Mouse (Mus musculus) heart, adult 2 months (tissue): Measurements from ENCODE around the gene Alkbh5. TPM values are rescaled to one million over a fixed set of nuclear protein-coding genes. Genes with fewer than 3 reads are reported as not detected.
"Not testable (repeated sequence)": the region's sequence is repeated elsewhere in the genome, so short reads cannot be mapped to it uniquely, and the experiment has no call there.

Experiments
- DNase-seq, 2 experiments: peaks; one replicate each; pipeline ENCODE4 v3.0.0; 2021
- H3K27ac ChIP-seq: fragments of 200-600 bp; 2 replicates; pipeline ENCODE4 v1.8.1; 2022
- H3K27me3 ChIP-seq: fragments of 200-500 bp; 2 replicates; pipeline ENCODE4 v1.6.1; 2012; ENCODE audit warnings: mild to moderate bottlenecking, low read length, inconsistent platforms, mixed read lengths; ENCODE audit not compliant: control insufficient read depth, insufficient read depth
- H3K36me3 ChIP-seq: fragments of 200-500 bp; 2 replicates; pipeline ENCODE4 v1.6.1; 2012; ENCODE audit warnings: low read length, inconsistent platforms; ENCODE audit not compliant: control insufficient read depth, insufficient read depth
- H3K4me1 ChIP-seq: fragments of 200-500 bp; 2 replicates; pipeline ENCODE4 v1.6.1; 2011; ENCODE audit warnings: low read length; ENCODE audit not compliant: control insufficient read depth, insufficient read depth
- H3K4me3 ChIP-seq: fragments of 200-600 bp; 2 replicates; pipeline ENCODE4 v1.8.1; 2022
- H3K79me2 ChIP-seq: fragments of 200-500 bp; replicated peaks from 2 replicates; pipeline ENCODE4 v1.6.1; 2012; ENCODE audit warnings: mild to moderate bottlenecking, inconsistent platforms, low read length, moderate library complexity, mixed read lengths; ENCODE audit not compliant: control insufficient read depth, insufficient read depth
- H3K9ac ChIP-seq: fragments of 200-500 bp; 2 replicates; pipeline ENCODE4 v1.6.1; 2012; ENCODE audit warnings: low read depth, mild to moderate bottlenecking, control low read depth, inconsistent platforms, low read length, mixed read lengths
- CTCF ChIP-seq: fragments of 200-600 bp; IDR thresholded peaks from 2 replicates; pipeline ENCODE4 v1.8.1; 2022; ENCODE audit warnings: antibody characterized with exemption, mild to moderate bottlenecking, moderate library complexity
- EP300 ChIP-seq: fragments of 200-500 bp; IDR thresholded peaks from 2 replicates; pipeline ENCODE4 v1.6.1; 2011; ENCODE audit warnings: low read depth, low read length, control low read depth; ENCODE audit not compliant: insufficient read depth
- POLR2A ChIP-seq: fragments of 200-500 bp; IDR thresholded peaks from 2 replicates; pipeline ENCODE4 v1.6.1; 2011; ENCODE audit warnings: mild to moderate bottlenecking, low read depth, low read length, control low read depth; ENCODE audit not compliant: insufficient read depth
- WGBS: fragments of 180-500 bp; shearing (Covaris S2); methylation state at CpG from one replicate; pipeline ENCODE4 v1.1.7; 2018; 5-methylcytosine and 5-hydroxymethylcytosine counted together
- intact Hi-C: fragments of 180-260 bp; cut with DNase I; formaldehyde crosslinking; loops from one replicate; pipeline ENCODE4 v1.15.1; 2025
- polyA plus RNA-seq: library from polyadenylated mRNA; depleted of rRNA; stranded (reverse); fragments of >200 nt; gene quantifications from 2 replicates; pipeline ENCODE4 v1.2.3, GENCODE M21; 2012; rRNA removed
- total RNA-seq, 2 experiments: library from RNA; stranded (reverse); gene quantifications; 2 replicates each; pipeline ENCODE4 v1.2.3; 2021

The Alkbh5 gene
- total and polyA plus RNA-seq, 3 experiments, result 24.0 to 90.3 (median 80.1) TPM

GRCm38 (mm10) chr11:60548112-60548511 lies 11.9 kb downstream of the Alkbh5 start:
- Histone ChIP-seq H3K27me3 (no peaks in the 10 kb centered on the region), H3K27ac (peak overlapping the region; percentile 40), H3K9ac (no peak overlapping the region), H3K4me1 (peaks cover 7% of the 10 kb centered on the region), H3K4me3 (no peak overlapping the region), H3K36me3 (peaks cover 76% of the 10 kb centered on the region), H3K79me2 (peaks cover 9% of the 10 kb centered on the region; the same call in 1 of the 2 replicates)
- no peak for DNase-seq
- intact Hi-C loops, result no loop called here
- WGBS, result 33% methylated on average over 3 of the region's 3 CpGs
- TF ChIP-seq EP300 (no peak), CTCF (no peak), POLR2A (no peak)

GRCm38 (mm10) chr11:60553091-60553490 lies 16.9 kb downstream of the Alkbh5 start:
- Histone ChIP-seq H3K4me1 (peaks cover 2% of the 10 kb centered on the region), H3K27me3 (no peaks in the 10 kb centered on the region), H3K4me3 (no peak overlapping the region), H3K36me3 (peaks cover 32% of the 10 kb centered on the region), H3K27ac (no peak overlapping the region), H3K9ac (no peak overlapping the region), H3K79me2 (peaks cover 3% of the 10 kb centered on the region; the same call in 1 of the 2 replicates)
- TF ChIP-seq EP300 (no peak), POLR2A (no peak), CTCF (no peak)
- no peak for DNase-seq
- intact Hi-C loops, result no loop called here

DNA sequence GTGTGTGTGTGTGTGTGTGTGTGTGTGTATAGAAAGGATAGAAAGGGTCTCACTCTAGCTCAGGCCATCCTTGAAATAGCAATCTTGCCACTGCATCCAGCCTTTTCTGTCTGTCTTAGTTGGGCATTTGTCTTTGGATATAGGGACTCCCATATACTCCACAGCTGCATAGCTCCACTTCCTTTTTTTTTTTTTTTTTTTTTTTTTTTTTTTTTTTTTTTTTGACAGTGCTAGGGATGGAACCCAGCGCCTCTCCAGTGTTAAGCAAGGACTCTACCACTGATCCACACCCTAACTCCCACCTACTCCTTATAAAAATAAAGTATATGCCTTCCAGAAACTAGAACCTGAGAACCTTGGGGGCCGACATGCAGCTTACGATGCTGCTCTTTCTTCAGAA lies 21.5 kb downstream of the Alkbh5 start:
- H3K79me2 ChIP-seq, result no peaks in the 10 kb centered on the region
- TF ChIP-seq EP300, result no peak
- TF ChIP-seq CTCF, result no peak
- no peak for TF ChIP-seq POLR2A
- no peaks in the 10 kb centered on the region for H3K27me3 ChIP-seq
- no peak for DNase-seq
- intact Hi-C loops, result no loop called here
- no peak overlapping the region for H3K9ac ChIP-seq
- H3K36me3 ChIP-seq, result peaks cover 3% of the 10 kb centered on the region
- no peaks in the 10 kb centered on the region for H3K4me1 ChIP-seq
- over 99% methylated on average over 3 of the region's 3 CpGs for WGBS
- H3K4me3 ChIP-seq, result no peak overlapping the region
- no peak overlapping the region for H3K27ac ChIP-seq

DNA sequence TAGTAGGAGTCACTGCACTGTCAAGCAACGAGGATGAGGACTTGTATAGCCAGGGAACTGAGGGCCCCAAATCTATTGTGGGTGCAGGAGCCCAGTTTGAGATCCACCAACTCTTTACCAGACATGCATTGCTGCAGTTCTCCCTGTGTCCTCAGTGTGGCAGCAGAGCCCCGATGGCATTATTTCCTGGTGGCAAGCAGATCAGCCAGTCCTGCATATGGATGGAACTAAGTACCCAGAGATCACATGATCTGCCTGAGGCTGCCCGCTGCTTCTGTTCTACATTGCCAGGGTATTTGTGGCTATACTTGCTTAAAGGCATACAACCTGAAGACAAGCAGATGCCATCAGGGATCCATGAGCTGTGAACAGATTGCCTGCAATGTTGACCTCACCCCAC lies 23.2 kb downstream of the Alkbh5 start:
- Histone ChIP-seq H3K36me3 (no peaks in the 10 kb centered on the region), H3K4me1 (no peaks in the 10 kb centered on the region), H3K4me3 (no peak overlapping the region), H3K27me3 (no peaks in the 10 kb centered on the region), H3K79me2 (no peaks in the 10 kb centered on the region), H3K9ac (no peak overlapping the region), H3K27ac (no peak overlapping the region)
- peak; percentile 81 for TF ChIP-seq EP300
- no peak for TF ChIP-seq POLR2A
- TF ChIP-seq CTCF, result no peak; the same call in 1 of the 2 replicates
- DNase-seq, result peak; percentile 61 to 75
- WGBS, result 10% methylated on average over 3 of the region's 3 CpGs
- intact Hi-C loops, result no loop called here

DNA sequence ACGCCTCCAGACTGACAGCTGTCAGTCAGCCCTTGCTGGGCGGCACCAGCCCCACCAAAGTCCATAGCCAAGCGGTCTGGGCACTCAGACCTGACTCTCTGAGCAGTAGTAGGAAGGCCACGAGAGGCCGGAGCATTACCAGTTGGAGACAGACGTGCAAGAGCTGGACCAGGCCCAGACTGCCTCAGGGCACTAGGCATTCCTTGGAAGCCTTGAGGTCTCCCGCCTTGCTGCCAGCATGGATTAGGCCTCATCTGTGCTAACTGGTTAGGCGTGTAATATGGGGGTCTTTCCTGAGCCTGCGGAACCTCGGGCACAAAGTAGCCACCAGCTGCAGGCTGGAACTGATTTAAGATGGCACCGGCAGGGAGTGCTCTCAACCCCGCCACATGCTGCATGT lies 37.8 kb downstream of the Alkbh5 start:
- H3K79me2 ChIP-seq, DNase-seq, H3K27ac ChIP-seq, H3K27me3 ChIP-seq, H3K9ac ChIP-seq, H3K36me3 ChIP-seq, intact Hi-C loops, H3K4me1 ChIP-seq, H3K4me3 ChIP-seq: not testable (repeated sequence)
- 77% methylated on average over 11 of the region's 12 CpGs for whole genome bisulfite sequencing

Other genes starting within 250 kb of the Alkbh5 start
- 100 to 1,000 TPM; 102 to 113 TPM for gene Tom1l2, start 183.5 kb upstream of the Alkbh5 start, total RNA-seq
- gene Tom1l2, start 183.5 kb upstream of the Alkbh5 start, polyA plus RNA-seq, result 123 and 149 TPM in 2 replicates
- gene Drc3, start 183.1 kb upstream of the Alkbh5 start, total RNA-seq, result 1 to 10 TPM; 1.6 to 2.4 TPM
- 4.1 and 4.2 TPM in 2 replicates for gene Drc3, start 183.1 kb upstream of the Alkbh5 start, polyA plus RNA-seq
- 10 to 100 TPM; 47.8 to 49.5 TPM for gene Gid4, start 119.2 kb upstream of the Alkbh5 start, total RNA-seq
- gene Gid4, start 119.2 kb upstream of the Alkbh5 start, polyA plus RNA-seq, result 30.5 and 53.8 TPM in 2 replicates
- gene Atpaf2, start 117.9 kb upstream of the Alkbh5 start, total RNA-seq, result 10 to 100 TPM; 39.8 to 45.3 TPM
- 37.7 and 46.7 TPM in 2 replicates for gene Atpaf2, start 117.9 kb upstream of the Alkbh5 start, polyA plus RNA-seq
- 10 to 100 TPM; 28.1 to 28.8 TPM for gene Drg2, start 81.8 kb upstream of the Alkbh5 start, total RNA-seq
- gene Drg2, start 81.8 kb upstream of the Alkbh5 start, polyA plus RNA-seq, result 34.4 and 40.4 TPM in 2 replicates
- under 1 TPM; 0.03 to 0.05 TPM for gene Myo15, start 67.0 kb upstream of the Alkbh5 start, total RNA-seq
- 0.03 and 0.06 TPM in 2 replicates for gene Myo15, start 67.0 kb upstream of the Alkbh5 start, polyA plus RNA-seq
- gene Llgl1, start 163.3 kb downstream of the Alkbh5 start, total RNA-seq, result 10 to 100 TPM; 11.1 TPM
- 23.5 and 25.9 TPM in 2 replicates for gene Llgl1, start 163.3 kb downstream of the Alkbh5 start, polyA plus RNA-seq
- gene Flii, start 190.9 kb downstream of the Alkbh5 start, total RNA-seq, result 100 to 1,000 TPM; 127 to 130 TPM
- gene Flii, start 190.9 kb downstream of the Alkbh5 start, polyA plus RNA-seq, result 152 and 168 TPM in 2 replicates
- 10 to 100 TPM; 31.1 to 36.2 TPM for gene Mief2, start 192.0 kb downstream of the Alkbh5 start, total RNA-seq
- gene Mief2, start 192.0 kb downstream of the Alkbh5 start, polyA plus RNA-seq, result 34.8 and 42.2 TPM in 2 replicates
- 1 to 10 TPM; 3.7 to 4.6 TPM for gene Top3a, start 241.0 kb downstream of the Alkbh5 start, total RNA-seq
- 3.3 and 3.4 TPM in 2 replicates for gene Top3a, start 241.0 kb downstream of the Alkbh5 start, polyA plus RNA-seq
- gene Smcr8, start 241.1 kb downstream of the Alkbh5 start, total RNA-seq, result 10 to 100 TPM; 13.9 to 15.3 TPM
- gene Smcr8, start 241.1 kb downstream of the Alkbh5 start, polyA plus RNA-seq, result 6.0 and 9.7 TPM in 2 replicates